Mouse (Mus musculus): ENCODE results near the gene BC017158. TPM values are rescaled to one million over a fixed set of nuclear protein-coding genes. Genes with fewer than 3 reads are reported as not detected.

BC017158 gene
- total RNA-seq, 2 experiments from 2014 or later = 23.5 to 26.3 TPM

GRCm38 (mm10) chr7:128310229-128310688 is 12.3 kb upstream of the BC017158 start:
- intact Hi-C loops (cut with DNase I) = no loop called here
- DNase-seq (ENCODE audit: low spot score in 2 of 2) = no peak

DNA sequence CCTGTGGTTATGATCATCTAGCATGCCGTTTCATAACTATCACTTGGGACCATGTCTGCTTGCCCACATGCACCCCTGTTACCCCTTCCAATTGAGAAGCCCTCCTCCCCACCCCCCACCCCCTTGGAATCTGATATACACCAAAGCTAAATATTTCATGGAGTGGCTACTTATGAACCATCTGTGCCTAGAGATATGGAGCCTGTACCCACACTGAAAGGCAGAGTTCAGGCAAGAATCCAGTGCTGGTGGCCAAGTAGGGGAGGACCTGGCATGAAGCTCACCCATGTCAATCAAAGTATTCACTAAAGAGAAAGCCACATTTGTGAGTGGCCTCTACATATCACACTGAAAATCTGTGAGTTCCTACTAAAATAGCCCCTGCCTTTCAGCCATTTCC is 11.8 kb upstream of the BC017158 start:
- intact Hi-C loops (cut with DNase I) = loop anchor here (5.0 kb wide), 1 partner anchor 383 kb away; no protein-coding TSS in a partner anchor
- DNase-seq (ENCODE audit: low spot score in 2 of 2) = no peak

DNA sequence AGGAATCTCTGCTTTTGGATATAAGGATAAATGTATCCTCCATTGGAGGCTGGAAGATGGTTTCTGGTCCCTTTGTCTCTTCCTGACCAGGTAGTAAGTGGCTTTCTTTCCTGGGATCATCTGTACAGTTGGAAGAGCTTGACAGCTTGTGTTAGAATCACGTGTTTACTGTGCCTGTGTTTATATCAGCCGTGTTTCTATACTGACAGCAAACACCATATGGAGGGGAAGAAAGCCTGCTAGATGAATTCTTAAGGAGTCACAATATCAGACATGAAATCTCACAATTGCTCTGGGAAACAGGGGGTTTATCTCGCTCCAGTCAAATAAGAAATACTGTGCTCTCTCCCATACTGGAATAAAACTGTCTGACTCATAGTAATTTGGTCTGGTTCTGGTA is 11.2 kb upstream of the BC017158 start:
- intact Hi-C loops (cut with DNase I) = loop anchor here (5.0 kb wide), 1 partner anchor 383 kb away; no protein-coding TSS in a partner anchor
- no peak for DNase-seq (ENCODE audit: low spot score in 2 of 2)

DNA sequence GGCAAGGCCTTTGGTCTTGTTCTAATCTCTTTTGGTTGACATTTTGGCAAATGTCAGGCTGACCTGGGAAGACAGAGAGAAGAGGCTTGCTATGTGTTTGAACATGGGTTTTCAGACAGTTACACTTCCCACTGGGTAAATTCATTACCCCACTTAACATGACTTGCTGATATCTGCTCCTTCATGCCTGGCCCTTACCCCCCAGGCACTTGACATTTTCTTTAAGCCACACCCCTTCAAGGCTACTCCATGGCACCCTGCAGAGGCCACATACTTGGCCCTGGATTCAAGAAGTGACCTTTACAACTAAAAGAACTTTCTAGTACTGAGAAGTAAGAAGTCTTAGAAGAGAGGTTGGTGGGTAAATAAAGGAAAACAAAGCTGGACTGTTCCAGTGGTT is 9.9 kb upstream of the BC017158 start:
- intact Hi-C loops (cut with DNase I) = loop anchor here (5.0 kb wide), 1 partner anchor 384 kb away; no protein-coding TSS in a partner anchor
- no peak for DNase-seq (ENCODE audit: low spot score in 2 of 2)

- intact Hi-C loops (cut with DNase I) = loop anchor here (2.0 to 5.0 kb wide), 2 partner anchors 40 to 387 kb away; no protein-coding TSS in a partner anchor
- peak in 1 of 2 experiments; percentile 19 for DNase-seq (ENCODE audit: low spot score in 2 of 2)
These were observed 6.9 kb upstream of the BC017158 start for GRCm38 (mm10) chr7:128304907-128305306.

- intact Hi-C loops (cut with DNase I) = loop anchor here (2.0 kb wide), 1 partner anchor 41 kb away; no protein-coding TSS in a partner anchor
- DNase-seq (ENCODE audit: low spot score in 2 of 2) = no peak
These were observed 6.2 kb upstream of the BC017158 start for GRCm38 (mm10) chr7:128304198-128304597.

DNA sequence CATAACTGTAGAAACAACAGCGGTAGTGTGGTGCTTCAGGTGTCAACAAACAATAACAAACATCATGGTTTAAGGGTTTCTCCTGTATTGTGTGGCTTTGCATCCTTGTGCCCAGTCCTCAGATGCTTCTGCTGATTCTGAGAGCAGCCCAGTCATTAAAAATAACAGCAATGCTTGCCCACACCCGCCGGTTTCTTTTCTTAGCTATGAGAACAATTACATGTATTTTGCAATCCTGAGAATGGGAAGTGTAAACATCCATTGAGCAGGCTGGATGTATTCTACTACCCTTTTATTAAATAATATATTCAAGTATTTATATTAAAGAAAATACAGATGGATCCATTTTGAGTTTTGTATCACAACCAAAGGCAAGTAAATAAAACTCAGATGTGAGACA is 4.2 kb upstream of the BC017158 start:
- intact Hi-C loops (cut with DNase I) = no loop called here
- no peak for DNase-seq (ENCODE audit: low spot score in 2 of 2)

- intact Hi-C loops (cut with DNase I) = no loop called here
These were observed 3.0 kb upstream of the BC017158 start for GRCm38 (mm10) chr7:128300952-128301351.

GRCm38 (mm10) chr7:128298481-128299342 is 742 bp upstream of the BC017158 start:
- DNase-seq (ENCODE audit: low spot score in 2 of 2) = no peak
- intact Hi-C loops (cut with DNase I) = loop anchor here (5.0 kb wide), 1 partner anchor 51 kb away; the partner anchor contains the start of gene Tgfb1i1

More at GRCm38 (mm10) chr7:128300952-128301351, 3.0 kb upstream of the BC017158 start:
- DNase-seq (ENCODE audit: low spot score in 2 of 2) = no peak

- intact Hi-C loops (cut with DNase I) = loop anchor here (5.0 kb wide), 1 partner anchor 50 kb away; the partner anchor contains the start of gene Tgfb1i1
- no peak for DNase-seq (ENCODE audit: low spot score in 2 of 2)
These were observed 716 bp downstream of the BC017158 start for GRCm38 (mm10) chr7:128297291-128297616.

DNA sequence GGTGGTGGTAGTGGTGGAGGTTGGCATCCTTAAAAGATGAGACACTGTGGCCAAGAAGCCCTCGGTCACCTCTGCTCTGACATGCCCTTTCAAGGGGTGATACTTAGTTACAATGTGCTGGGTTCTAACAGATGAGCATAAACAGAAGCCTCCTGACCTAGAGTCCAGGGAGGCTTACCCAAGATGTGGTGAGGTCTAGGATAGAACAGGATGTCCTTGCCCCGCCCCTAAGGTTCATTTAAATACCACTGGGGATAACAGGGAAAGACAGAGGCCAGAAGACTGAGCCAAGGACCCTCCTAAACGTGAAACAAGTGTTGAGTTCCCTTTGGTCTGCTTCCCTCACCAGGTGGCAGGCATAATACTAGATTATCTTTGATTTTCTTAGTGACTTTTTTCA is 1.5 kb downstream of the BC017158 start:
- intact Hi-C loops (cut with DNase I) = loop anchor here (5.0 kb wide), 1 partner anchor 49 kb away; the partner anchor contains the start of gene Tgfb1i1
- no peak for DNase-seq (ENCODE audit: low spot score in 2 of 2)

- no peak for DNase-seq (ENCODE audit: low spot score in 2 of 2)
- intact Hi-C loops (cut with DNase I) = loop anchor here (5.0 kb wide), 1 partner anchor 47 kb away; the partner anchor contains the start of gene Tgfb1i1
These were observed 3.2 kb downstream of the BC017158 start for GRCm38 (mm10) chr7:128294785-128295184.

DNA sequence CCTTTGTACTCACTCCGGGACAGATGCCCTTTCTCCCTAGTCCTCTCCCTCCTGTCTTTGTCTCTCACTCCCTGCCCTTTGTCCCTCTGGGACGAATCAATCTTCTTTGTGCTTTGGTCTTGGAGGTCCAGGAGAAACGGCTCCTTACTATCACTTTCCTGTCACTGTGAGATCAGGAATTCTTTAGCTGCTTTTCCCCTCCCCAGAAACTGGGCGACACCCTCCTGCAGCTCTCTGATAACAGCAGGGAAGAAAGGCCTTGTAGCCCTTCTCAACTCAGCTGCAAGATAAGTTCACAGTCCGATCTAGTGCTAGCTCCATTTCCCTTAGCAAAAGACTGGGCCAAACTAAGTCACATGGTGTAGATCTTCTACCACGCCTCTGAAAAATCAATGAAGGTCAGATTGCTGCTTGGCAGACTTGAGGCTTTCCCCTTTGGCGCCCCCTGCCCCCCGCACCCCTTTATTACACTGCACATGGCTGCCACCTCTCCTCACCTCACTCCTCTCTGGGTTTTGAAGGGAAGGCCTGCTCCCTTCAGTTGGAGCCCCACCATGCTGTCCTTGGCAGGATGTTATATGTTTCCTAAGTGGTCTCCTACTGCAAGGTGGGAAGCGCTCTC is 8.9 kb downstream of the BC017158 start:
- DNase-seq (ENCODE audit: low spot score in 2 of 2) = no peak
- intact Hi-C loops (cut with DNase I) = no loop called here

- intact Hi-C loops (cut with DNase I) = no loop called here
These were observed 12.9 kb downstream of the BC017158 start for GRCm38 (mm10) chr7:128285060-128285459.

DNA sequence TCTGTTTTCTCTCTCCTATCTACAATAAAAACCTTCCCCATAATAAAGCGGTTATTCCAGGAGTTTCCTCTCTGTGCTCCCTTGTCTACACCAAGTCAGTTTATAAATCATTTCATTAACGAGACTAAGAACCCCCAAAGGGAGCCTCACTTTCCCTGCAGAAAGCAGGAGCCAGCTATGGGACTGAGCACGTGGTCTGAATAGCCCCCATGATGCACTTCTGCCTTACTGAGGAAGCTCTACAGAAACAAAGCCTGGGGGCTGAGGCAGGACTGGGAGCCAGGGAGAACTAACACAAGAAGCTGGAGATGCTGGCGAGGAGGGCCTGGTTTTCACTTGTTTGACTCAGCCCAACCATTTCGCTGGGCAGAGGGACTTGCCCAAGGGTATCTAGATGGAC is 13.9 kb downstream of the BC017158 start:
- intact Hi-C loops (cut with DNase I) = no loop called here
- DNase-seq (ENCODE audit: low spot score in 2 of 2) = no peak

More at GRCm38 (mm10) chr7:128285060-128285459, 12.9 kb downstream of the BC017158 start:
- no peak for DNase-seq (ENCODE audit: low spot score in 2 of 2)

DNA sequence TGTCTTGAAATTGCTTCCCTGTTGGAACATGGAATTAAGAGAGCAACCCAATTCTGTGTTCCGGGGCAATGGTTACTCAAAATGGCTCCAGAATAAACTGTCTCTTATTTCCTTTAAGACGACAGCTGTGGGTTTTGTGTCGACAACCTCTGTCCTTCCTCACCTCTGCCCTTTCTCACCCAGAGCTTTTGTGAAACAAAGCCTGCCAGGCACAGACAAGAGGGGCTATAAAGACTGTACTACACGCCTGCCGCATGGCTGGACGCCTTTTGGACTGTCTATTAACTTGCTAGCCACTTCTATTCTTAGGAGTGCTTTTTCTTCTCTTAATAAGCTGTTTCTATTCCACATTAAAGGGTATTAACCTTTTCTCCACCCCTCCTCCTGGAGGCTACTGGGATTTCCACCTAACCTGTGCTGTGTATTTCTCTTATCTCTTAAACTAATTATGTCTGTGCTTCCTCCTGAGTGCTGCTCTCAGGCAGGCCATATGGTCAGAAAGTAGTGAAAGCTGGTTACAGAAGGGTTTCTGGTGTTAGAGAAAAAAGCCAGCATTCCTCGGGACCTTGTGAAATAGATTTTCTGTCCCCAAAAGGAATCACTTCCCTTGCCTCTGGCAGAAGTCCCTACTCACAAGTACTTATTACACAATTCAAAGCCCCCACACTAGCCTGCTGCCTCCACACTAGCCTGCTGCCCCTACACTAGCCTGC is 15.3 kb downstream of the BC017158 start:
- DNase-seq (ENCODE audit: low spot score in 2 of 2) = no peak
- intact Hi-C loops (cut with DNase I) = no loop called here

GRCm38 (mm10) chr7:128281765-128282164 is 16.2 kb downstream of the BC017158 start:
- DNase-seq (ENCODE audit: low spot score in 2 of 2) = no peak
- intact Hi-C loops (cut with DNase I) = no loop called here

DNA sequence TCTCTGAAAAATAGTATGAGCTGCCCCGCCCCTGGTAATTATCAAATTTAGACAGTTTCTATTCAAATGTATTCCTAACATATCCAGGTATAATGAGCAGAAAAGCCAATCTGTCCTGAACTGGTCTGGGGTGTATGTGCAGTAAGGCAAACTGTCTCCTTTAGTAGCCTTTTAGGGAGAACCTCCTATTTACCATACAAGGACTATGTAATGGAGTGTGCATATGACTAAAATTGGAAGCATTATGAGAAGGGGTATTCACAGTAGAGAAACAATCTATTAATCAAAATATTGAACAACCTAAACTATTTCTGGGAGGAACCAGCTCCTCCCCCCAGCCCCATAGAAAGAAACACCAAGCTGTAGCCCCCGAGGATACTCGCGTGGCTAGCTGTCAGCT is 18.2 kb downstream of the BC017158 start:
- intact Hi-C loops (cut with DNase I) = no loop called here

DNA sequence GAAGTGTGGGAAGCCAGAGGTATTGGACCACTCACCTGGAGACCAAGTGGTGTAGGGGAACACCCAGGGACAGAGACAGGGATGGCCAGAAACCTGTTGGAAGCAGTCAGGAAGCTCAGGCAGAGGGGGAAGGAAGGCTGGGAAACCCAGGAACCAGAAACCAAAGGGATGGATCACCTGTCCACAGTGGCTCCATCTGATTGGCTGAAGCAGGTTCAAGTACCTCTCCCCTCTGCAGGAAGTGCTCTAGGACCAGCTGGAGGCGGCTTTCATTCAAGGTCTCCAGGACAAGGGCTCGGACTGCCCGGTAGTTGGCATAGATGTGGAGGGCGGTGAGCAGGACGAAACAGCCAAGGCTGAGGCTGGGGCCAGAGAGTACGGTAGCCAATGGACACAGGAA is 21.9 kb downstream of the BC017158 start:
- no peak for DNase-seq (ENCODE audit: low spot score in 2 of 2)
- intact Hi-C loops (cut with DNase I) = no loop called here

More for the DNA sequence above, 18.2 kb downstream of the BC017158 start:
- DNase-seq (ENCODE audit: low spot score in 2 of 2) = no peak

DNA sequence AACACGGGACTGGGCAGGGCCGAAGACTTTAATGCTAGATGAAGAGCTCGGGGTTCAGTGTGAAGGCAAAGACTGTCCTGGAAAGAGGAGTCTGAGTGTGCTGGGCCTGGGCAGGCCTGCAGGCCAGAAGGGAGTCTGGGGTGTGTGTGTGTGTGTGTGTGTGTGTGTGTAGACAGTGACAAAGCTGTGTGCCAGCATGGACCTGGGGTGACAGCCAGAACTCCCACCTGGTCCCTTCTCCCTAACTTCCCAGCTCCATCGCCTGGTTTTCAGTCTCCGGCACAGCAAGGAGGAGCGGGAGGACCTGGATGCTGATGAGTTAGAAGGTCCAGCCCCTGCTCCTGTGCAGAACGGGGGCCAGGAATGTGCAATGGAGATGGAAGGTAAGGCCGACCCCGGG is 26.5 kb downstream of the BC017158 start:
- no peak for DNase-seq (ENCODE audit: low spot score in 2 of 2)
- intact Hi-C loops (cut with DNase I) = no loop called here

Measured in left cerebral cortex, postnatal 36 days (tissue).